Mouse (Mus musculus) cortical plate, adult 2 months (tissue): ENCODE data around the gene Fbxw4. TPM values are rescaled to one million over a fixed set of nuclear protein-coding genes. Genes with fewer than 3 reads are reported as not detected.

Source experiments
- H3K27ac ChIP-seq: fragments of 200-500 bp; 2 replicates; pipeline ENCODE4 v1.5.1; 2012; ENCODE audit warnings: low read length, control low read depth, inconsistent platforms; ENCODE audit not compliant: insufficient read depth
- H3K4me1 ChIP-seq: fragments of 200-500 bp; 2 replicates; pipeline ENCODE4 v1.6.1; 2011; ENCODE audit warnings: low read length; ENCODE audit not compliant: control insufficient read depth, insufficient read depth
- H3K4me3 ChIP-seq: fragments of 200-500 bp; 2 replicates; pipeline ENCODE4 v1.5.1; 2011; ENCODE audit warnings: mild to moderate bottlenecking, low read length, control low read depth; ENCODE audit not compliant: insufficient read depth
- CTCF ChIP-seq: fragments of 200-500 bp; IDR thresholded peaks from 2 replicates; pipeline ENCODE4 v1.5.1; 2011; ENCODE audit warnings: mild to moderate bottlenecking, control low read depth, low read length; ENCODE audit not compliant: insufficient read depth; ENCODE audit errors: extremely low read depth
- POLR2A ChIP-seq: fragments of 200-500 bp; IDR thresholded peaks from 2 replicates; pipeline ENCODE4 v1.6.1; 2011; ENCODE audit warnings: mild to moderate bottlenecking, low read length, control low read depth; ENCODE audit not compliant: insufficient read depth; ENCODE audit errors: extremely low read depth
- polyA plus RNA-seq: library from polyadenylated mRNA; depleted of rRNA; stranded (reverse); fragments of >200 nt; gene quantifications from 2 replicates; pipeline ENCODE4 v1.2.3, GENCODE M21; 2012

Fbxw4 gene
- polyA plus RNA-seq, 1 experiment: 57.8 TPM

DNA sequence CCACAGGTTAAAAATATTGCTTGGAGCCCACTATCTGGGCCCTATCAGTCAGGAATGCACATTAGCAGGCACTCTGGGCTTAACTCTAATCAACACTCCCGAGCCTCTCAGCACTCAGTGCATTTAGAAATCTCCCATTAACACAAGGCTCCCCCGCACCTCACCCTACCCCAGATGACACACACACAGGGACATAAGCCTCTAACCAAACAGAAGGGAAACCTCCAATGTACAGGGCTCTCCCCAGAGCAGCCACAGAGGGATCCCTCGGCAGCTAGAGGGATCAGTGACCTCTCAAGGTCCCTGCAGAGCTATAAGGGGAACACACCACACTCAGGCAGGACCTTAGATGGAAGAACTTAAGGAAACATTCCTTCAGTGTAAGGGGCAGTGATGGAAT is 28.5 kb downstream of the Fbxw4 start:
- no peak for TF ChIP-seq CTCF
- TF ChIP-seq POLR2A: no peak

DNA sequence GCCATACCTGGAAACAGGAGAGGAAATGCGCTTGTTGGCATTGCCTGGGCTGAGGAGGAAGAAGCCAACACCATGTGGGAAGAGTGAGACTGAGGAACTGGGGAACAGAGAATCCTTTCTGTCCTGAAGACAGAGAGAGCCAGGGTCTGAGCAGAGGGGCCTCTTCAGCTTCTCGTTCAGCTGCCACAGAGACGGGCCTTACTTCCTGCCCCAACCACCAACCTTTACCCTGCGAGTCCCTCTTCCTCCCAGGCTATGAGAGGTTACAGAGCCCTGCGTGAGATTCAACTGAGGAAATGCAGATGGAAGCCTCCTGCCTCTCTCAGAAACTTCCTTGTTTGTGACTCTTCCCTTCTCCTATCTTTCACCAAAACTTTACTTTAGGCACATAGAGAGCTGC is 29.2 kb downstream of the Fbxw4 start:
- Histone ChIP-seq H3K4me3 (no peak overlapping the region), H3K27ac (no peak overlapping the region), H3K4me1 (no peaks in the 10 kb centered on the region)
- TF ChIP-seq CTCF (no peak), POLR2A (no peak)

More for the DNA sequence above, 28.5 kb downstream of the Fbxw4 start:
- no peaks in the 10 kb centered on the region for H3K4me1 ChIP-seq
- H3K27ac ChIP-seq: no peak overlapping the region
- no peak overlapping the region for H3K4me3 ChIP-seq

DNA sequence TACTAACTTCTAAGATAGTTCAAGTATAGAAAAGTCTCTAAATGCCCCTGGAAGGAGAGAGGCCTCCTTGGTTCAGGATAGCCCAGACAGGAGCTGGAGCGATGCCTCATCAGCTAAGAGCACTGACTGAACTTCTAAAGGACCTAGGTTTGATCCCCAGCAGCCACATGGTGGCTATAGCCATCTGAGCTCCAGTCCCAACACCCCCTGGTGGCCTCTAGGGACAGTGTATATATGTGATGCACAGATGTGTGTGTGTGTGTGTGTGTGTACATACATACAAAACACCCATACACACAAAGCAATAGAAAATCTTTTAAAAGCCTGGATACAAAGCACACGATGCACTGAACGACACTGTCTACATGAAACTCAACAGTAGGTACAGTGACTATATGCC is 30.9 kb downstream of the Fbxw4 start:
- Histone ChIP-seq H3K4me1 (no peaks in the 10 kb centered on the region), H3K27ac (no peak overlapping the region), H3K4me3 (no peak overlapping the region)
- TF ChIP-seq CTCF (no peak), POLR2A (no peak)

DNA sequence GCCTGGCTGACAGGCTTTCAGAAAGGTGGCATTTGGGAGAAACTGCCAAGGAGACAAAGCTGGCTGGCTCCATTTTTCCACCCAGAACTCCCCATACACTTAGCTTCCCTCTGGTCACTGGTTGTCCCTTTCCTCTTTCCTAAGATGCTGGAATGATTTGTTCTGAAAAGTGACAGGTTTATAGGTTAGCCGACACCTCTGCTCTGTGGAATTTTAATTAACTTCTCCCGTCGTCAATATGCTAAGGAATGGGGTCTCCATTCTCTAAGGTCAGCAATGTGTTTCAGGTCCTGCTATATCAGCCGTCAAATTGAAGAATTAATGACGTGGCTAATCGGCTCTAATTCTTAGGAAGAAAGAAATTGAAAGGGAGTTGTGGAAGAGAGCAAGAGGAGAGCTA is 31.5 kb downstream of the Fbxw4 start:
- no peak overlapping the region for H3K4me3 ChIP-seq
- no peak overlapping the region for H3K27ac ChIP-seq
- TF ChIP-seq CTCF (no peak), POLR2A (no peak)
- H3K4me1 ChIP-seq: no peaks in the 10 kb centered on the region

DNA sequence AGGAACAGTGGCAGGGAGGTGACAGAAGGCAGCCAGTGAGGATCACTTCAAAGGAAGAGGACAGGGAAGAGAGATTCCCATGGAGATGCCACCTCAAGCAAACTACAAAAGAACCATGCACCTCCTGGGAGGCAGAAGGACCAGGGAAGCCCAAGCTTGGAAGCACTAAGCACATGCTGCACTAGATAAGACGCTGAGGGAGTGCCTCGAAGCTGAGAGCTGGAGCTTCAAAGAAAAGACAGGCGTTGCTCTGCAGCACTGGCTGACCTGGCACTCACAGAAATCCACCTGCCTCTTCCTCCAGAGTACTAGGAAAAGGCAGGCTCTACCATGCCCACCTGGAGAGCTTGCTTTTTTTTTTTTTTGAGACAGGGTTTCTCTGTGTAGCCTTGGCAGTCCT is 33.1 kb downstream of the Fbxw4 start:
- Histone ChIP-seq H3K4me1 (no peaks in the 10 kb centered on the region), H3K4me3 (no peak overlapping the region), H3K27ac (no peak overlapping the region)
- TF ChIP-seq CTCF (no peak), POLR2A (no peak)

DNA sequence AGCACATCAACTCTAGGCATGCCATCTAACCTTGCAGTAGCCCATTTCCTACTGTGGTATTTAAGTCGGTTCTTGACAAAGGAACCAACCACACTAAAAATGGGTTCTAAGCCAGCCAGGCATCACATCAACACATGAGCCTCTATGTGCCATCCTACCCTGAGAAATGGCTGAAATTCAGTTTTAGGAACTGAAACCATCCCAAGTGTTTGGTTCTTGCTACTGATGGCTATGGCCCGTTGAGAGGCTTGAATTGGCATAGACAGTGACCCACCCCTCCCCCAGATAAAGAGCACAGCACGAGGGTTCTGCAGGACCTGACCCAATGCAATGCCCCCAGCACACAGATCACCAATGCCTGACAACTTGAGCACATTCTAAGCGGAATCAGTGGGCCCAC is 36.4 kb downstream of the Fbxw4 start:
- Histone ChIP-seq H3K4me1 (no peaks in the 10 kb centered on the region), H3K4me3 (no peak overlapping the region), H3K27ac (no peak overlapping the region)
- no peak for TF ChIP-seq CTCF

DNA sequence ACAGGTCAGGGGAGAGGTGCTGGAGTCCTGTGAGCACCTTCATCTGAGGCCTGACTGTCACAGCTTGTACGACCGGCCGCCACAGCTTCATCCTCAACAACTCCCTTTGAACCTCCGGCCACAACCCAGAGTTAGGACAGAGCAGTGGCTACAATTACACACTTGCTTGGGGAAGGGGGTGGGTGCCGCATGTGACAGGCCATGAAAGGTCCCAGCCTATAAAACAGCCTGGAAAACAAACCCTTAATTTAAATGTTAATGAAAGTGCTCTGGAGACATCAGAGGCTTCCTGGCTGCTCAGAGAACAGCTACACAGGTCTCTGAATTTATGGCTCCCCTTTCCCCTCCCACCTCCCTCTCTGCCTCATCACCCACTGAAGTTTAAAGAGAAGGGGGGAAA is 38.0 kb downstream of the Fbxw4 start:
- Histone ChIP-seq H3K4me1 (peaks cover 4% of the 10 kb centered on the region; the same call in 1 of the 2 replicates), H3K27ac (no peak overlapping the region), H3K4me3 (no peak overlapping the region)
- no peak for TF ChIP-seq POLR2A

DNA sequence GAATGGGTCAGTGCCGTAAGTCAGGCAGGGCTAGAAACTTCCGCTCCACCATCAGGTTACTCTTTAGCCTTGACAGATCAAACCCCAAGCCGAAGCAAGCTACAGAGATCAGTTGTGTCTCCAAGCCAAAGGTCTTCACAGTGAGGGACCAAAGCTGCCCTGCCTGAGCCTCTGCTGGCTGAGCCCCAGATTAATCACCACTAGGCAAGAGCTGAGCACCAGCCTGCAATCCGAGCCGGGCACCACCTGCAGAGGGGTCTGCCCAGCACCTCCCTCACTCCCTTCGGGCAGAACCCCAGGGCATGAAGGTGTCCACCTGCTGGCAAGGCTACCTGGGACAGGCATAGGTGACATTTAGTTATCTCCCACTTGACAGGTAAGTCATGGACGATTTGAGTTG is 39.1 kb downstream of the Fbxw4 start:
- Histone ChIP-seq H3K4me1 (peaks cover 5% of the 10 kb centered on the region; the same call in 1 of the 2 replicates), H3K4me3 (no peak overlapping the region), H3K27ac (no peak overlapping the region)
- TF ChIP-seq CTCF: no peak
- TF ChIP-seq POLR2A: no peak

DNA sequence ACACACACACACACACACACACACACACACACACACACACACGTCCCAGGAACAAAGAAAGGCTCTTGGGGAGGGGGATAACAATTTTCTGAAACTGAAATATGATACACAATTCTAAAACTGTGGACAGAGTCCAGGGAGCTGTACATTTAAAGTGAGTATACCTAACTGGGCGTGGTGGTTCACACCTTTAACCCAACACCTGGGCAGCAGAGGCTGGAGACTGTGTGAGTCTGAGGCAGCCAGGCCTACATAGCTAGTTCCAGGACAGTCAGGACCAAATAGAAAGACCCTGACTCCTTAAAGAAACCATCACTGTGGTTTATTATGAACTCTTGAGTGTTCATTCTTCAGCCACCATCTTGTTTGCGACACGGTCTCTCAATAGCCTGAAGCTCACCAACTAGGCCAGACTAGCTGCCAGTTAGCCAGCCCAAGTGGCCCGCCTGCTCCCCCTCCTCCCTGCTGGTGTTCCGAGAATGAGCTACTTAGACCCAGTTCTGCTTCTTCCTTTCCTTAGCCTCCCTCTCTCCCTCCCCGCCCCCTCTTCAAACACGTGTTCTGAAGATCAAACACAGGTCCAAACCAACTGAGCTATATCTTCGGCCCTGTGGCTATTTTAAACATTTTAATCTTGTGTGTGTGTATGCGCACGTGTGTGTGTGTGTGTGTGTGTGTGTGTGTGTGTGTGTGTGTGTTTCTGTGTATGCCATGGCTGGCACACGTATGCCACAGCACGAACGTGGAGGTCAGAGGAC is 40.2 kb downstream of the Fbxw4 start:
- Histone ChIP-seq H3K27ac (no peak overlapping the region), H3K4me3 (no peak overlapping the region), H3K4me1 (peaks cover 7% of the 10 kb centered on the region)
- no peak for TF ChIP-seq CTCF
- TF ChIP-seq POLR2A: no peak

DNA sequence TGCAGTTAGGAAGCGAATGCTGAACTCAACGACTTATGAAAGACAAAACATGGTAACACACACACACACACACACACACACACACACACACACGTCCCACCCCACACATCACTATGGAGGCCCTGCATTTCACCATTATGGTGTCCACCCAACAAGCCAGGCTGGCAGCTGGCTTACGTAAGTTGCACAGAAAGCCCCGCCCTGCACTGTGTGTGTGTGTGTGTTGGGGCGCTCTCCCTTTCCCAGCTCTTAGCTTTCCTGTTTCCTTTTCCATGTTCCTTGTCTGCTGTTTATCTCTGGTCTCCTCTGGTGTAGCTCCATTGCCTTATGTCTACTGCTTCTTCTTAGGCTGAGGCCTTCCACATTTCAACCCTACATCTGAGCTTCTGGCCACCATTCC is 41.9 kb downstream of the Fbxw4 start:
- H3K27ac ChIP-seq: no peak overlapping the region
- peaks cover 7% of the 10 kb centered on the region for H3K4me1 ChIP-seq
- no peak overlapping the region for H3K4me3 ChIP-seq
- no peak for TF ChIP-seq POLR2A
- no peak for TF ChIP-seq CTCF
